Mouse (Mus musculus) WW6 (cell line): ENCODE measurements around the gene Zfp59.
"Not testable (repeated sequence)": the region's sequence is repeated elsewhere in the genome, so short reads cannot be mapped to it uniquely, and the experiment has no call there.

ENCODE experiments used
- DNase-seq: peaks from one replicate; pipeline ENCODE4 v3.0.0-alpha.2; 2013; ENCODE audit warnings: low read depth, low spot score

Zfp59 gene

DNA sequence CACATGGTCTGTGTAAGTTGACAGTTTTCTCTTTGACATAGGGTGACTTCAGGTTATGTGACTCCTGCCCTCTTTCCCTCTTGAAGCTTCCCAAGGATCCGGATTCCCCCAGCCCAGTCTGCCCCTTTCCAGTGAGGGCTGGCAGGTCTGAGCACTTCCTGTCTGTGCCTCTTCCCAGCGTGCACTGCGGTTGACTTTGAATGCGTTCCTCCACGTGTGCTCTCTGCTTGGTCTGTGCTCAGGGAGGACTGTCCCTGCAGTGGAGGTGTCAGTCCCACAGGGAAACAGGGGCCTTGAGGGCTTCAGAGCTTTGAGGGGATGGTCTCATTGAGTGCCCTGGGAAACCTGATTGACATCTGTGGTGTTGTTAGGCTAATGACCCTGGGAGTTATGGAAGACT is 24.2 kb downstream of the Zfp59 start:
- not testable (repeated sequence) for DNase-seq

DNA sequence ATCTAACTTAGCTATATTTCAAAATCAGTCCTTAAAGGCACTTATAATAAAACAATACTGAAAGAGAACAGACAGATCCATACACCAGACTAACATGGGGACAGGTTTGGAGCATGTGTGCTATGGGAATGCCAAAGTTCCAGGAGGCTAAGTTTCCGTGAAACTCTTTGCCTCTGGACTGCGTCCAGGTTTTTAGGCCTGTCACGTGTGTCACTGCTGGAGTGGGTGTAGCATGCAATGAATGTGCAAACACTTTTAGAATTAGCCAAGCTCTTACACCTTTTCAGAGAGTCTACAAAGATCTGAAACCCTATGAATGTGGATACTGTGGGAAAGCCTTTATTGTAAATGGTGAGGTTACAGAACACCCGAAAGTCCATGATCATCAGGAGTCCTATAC is 43.3 kb downstream of the Zfp59 start:
- DNase-seq, result no peak

DNA sequence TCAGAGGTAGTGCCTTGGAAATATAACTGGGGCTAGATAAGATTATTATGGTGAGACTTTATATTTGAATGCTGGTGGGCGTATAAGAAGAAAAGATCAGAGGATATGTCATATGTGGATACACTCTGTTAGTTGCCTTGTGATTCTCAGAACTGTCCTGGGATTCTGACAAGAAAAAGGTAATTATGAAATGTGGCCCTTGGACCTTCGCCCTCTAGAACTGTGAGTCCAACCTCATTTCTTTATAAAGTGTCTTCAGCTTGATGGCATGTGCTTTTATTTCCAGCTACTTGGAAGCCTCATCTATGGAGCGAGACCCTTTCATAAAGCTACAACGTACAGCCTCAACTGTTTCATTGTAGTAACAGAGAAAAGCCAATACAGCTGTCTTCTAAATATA is 62.2 kb downstream of the Zfp59 start:
- no peak for DNase-seq

DNA sequence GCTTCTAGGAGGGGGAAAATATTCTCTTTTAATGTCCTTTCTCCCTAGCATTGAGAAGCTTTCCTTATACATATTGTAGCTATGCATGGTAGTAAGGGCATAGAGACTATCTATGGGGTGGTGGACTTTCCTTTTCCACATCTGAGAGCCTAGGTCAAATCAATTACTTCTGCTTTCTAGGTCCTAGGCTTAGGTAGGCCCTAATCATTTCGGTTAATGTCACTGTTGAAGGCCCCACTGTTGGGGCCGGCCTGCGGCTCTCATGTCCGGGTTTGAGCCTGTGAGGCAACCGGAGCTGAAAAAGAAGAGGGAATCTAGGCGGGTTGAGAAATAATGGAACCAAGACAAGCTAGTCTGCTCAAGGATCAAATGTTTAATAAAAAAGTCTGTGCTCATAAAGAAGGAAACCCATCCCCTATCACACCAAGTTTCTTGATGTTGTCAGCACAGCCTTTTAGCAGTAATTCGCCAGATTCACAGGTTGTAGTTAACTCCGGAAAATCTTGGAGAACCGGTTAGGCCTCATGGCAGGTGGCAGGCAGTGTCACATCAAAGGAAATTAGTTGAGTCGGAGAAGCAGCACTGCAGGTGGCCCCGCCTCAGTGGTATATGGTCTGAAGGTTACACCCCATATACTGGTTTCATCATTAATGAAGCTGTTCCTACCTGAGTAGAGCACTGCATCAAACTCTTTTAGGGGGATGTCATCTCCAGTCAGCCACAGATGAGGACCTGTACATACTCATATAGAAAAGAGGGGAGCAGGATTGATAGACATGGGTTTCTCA is 66.8 kb downstream of the Zfp59 start:
- no peak for DNase-seq
